Mouse (Mus musculus) Patski (cell line): ENCODE measurements at regions not wholly inside any gene's neighbourhood (a gene's known extent, or its start where the extent isn't known, plus 50 kb on each side); places are given as distances from the start of the nearest gene placed in this dataset.

Experiments
- ATAC-seq: fragments of 100-300 bp; one replicate; pipeline ENCODE4 v1.8.0; 2021
- CTCF ChIA-PET: fragments of 350-600 bp; sonication (Branson Sonifier 250); formaldehyde crosslinking; loops from one replicate; lab custom pipeline; 2022; ENCODE audit warnings: inconsistent platforms; lab: Charles Lee
- POLR2A ChIA-PET: fragments of 350-600 bp; sonication (Branson Sonifier 250); formaldehyde crosslinking; loops from one replicate; lab custom pipeline; 2022; ENCODE audit warnings: antibody characterized with exemption, inconsistent platforms; lab: Charles Lee
- DNase-seq: peaks from one replicate; pipeline ENCODE4 v3.0.0-alpha.2; 2011; ENCODE audit warnings: low read depth, low spot score
- H3K27me3 ChIP-seq: fragments of 371-371 bp; one replicate; pipeline ENCODE4 v1.5.1; 2021
- CTCF ChIP-seq: fragments of 100-300 bp; IDR thresholded peaks from one replicate; pipeline ENCODE4 v1.5.1; 2021
- in situ Hi-C: fragments of 300-500 bp; cut with MboI; formaldehyde crosslinking; loops from 3 replicates; pipeline ENCODE4 v1.11.1; 2018; ENCODE audit warnings: low pct_unique_long_range_greater_than_20kb, mixed read lengths

- ATAC-seq (no peak), DNase-seq (no peak)
- in situ Hi-C loops: no loop called here
Observed at GRCm38 (mm10) chr6:52464571-52464970, 151.3 kb downstream of the Evx1 start.

GRCm38 (mm10) chr6:52465834-52466525, 152.7 kb downstream of the Evx1 start:
- ATAC-seq (no peak), DNase-seq (no peak)
- ChIA-PET CTCF (no interaction called here), POLR2A (no interaction called here)
- in situ Hi-C loops: no loop called here
- TF ChIP-seq CTCF: no peak
- H3K27me3 ChIP-seq: no peaks in the 10 kb centered on the region

More at GRCm38 (mm10) chr6:52464571-52464970, 151.3 kb downstream of the Evx1 start:
- no peak for TF ChIP-seq CTCF
- ChIA-PET POLR2A (interaction anchor here (0.6 kb wide), 1 partner anchor 736 kb away, joined by 3 read pairs; no protein-coding TSS in a partner anchor), CTCF (no interaction called here)
- H3K27me3 ChIP-seq: no peaks in the 10 kb centered on the region

DNA sequence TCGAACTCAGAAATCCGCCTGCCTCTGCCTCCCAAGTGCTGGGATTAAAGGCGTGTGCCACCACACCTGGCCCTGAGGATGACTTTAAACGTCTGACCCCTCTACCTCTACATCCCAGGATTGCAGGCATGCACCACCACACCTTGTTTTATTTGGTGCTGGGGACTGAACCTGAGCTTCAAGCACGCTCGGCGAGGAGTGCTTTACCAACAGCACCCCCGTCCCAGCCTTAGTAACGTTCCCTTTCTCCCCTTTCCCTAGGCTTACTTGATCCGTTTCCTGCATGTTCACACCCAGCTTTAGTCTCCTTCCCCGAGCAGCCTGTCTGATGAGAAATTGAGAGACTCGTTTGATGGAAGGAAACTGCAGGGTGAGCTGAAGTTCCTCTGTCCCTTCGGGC, 157.5 kb downstream of the Evx1 start:
- DNase-seq (no peak), ATAC-seq (no peak)
- no peaks in the 10 kb centered on the region for H3K27me3 ChIP-seq
- CTCF ChIA-PET: interaction anchor here (0.9 kb wide), 1 partner anchor 14 kb away, joined by 3 read pairs; no protein-coding TSS in a partner anchor
- in situ Hi-C loops: no loop called here
- POLR2A ChIA-PET: interaction anchor here (0.6 to 0.7 kb wide), 2 partner anchors 75 to 117 kb away, joined by 3 read pairs; no protein-coding TSS in a partner anchor
- TF ChIP-seq CTCF: no peak

DNA sequence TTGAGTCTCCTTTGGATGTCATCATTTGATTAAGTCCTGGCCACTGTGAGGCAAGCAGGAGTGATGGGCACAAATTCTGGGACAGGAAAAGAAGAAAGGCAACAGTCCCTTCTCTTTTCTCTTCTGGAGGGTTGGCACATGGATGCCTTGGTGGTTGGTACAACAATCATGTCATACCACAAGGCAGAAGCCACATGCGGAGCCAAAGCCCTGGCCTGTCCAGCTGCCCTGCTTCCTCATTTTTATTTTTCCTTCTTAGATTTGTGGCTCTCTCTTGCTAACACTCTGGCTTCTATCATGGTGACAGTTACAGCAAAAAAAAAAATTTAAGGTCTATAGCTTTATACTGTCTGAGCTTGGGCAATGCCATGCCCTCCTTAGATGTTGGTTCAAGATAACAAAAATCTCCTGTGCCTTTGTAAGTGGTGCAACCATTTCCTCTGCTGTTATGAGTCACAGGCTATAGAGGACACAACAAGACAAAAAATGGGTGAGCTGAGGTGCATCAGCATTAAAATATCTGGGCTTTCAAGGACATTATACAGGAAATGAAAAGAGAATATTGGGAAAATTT, 158.2 kb downstream of the Evx1 start:
- ATAC-seq (no peak), DNase-seq (no peak)
- TF ChIP-seq CTCF: no peak
- CTCF ChIA-PET: interaction anchor here (1.4 kb wide), 1 partner anchor 15 kb away, joined by 4 read pairs; no protein-coding TSS in a partner anchor
- H3K27me3 ChIP-seq: no peaks in the 10 kb centered on the region
- POLR2A ChIA-PET: interaction anchor here (0.6 to 0.7 kb wide), 2 partner anchors 76 to 118 kb away, joined by 3 read pairs; no protein-coding TSS in a partner anchor
- in situ Hi-C loops: no loop called here

GRCm38 (mm10) chr6:52472008-52472407, 158.7 kb downstream of the Evx1 start:
- CTCF ChIA-PET: interaction anchor here (1.4 kb wide), 1 partner anchor 15 kb away, joined by 4 read pairs; no protein-coding TSS in a partner anchor
- no peak for DNase-seq
- in situ Hi-C loops: no loop called here
- POLR2A ChIA-PET: interaction anchor here (0.7 kb wide), 1 partner anchor 119 kb away, joined by 4 read pairs; no protein-coding TSS in a partner anchor
- H3K27me3 ChIP-seq: no peaks in the 10 kb centered on the region
- ATAC-seq: no peak
- TF ChIP-seq CTCF: no peak

DNA sequence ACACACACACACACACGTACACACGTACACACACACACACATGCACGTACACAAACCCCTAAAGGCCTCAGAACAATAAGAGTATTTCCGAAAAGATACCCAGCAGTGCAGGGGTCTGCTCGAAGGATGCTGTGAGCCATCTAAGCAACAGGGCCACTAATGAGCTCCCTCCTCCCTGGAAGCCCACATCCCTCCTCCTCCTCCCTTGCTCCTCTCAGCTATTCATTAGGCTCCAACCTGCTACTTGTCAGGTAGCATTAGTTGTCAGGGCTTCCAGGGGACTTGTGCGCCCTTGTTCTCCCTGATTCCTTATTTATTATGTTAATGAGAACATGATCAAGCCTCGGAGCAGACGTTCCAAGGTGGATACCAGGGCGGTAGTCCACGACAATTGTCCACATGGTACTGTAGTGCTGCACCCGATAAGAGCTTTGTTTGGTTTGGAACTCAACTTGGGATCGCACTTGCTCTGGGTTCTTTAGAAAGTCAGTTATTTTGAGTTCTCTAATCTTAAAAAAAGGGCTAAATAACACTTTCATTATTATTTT, 159.8 kb downstream of the Evx1 start:
- DNase-seq (no peak), ATAC-seq (no peak)
- ChIA-PET POLR2A (interaction anchor here (0.6 to 0.7 kb wide), 2 partner anchors 19 to 118 kb away, joined by 3 to 4 read pairs; no protein-coding TSS in a partner anchor), CTCF (interaction anchor here (1.6 kb wide), 1 partner anchor 40 kb away, joined by 4 read pairs; no protein-coding TSS in a partner anchor)
- H3K27me3 ChIP-seq: no peaks in the 10 kb centered on the region
- in situ Hi-C loops: no loop called here
- no peak for TF ChIP-seq CTCF

DNA sequence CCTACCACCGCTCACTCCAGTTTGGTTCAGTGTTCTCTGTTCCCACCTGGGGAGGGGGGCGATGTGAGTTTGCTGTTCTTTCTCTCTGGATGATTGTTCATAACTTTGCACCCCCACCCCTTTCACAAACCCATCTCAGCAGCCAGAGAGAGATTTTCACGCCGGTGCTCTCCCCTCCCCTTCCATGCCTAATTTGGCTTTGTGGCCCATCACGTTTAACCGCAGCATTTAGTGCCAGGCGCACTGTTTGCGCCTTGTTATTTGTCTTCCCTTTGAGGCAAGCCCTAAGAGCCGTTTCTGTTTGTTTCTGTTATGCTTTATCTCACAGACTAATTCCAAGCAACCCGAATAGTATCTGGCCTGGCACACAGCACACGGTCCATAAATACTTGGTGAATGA, 160.6 kb downstream of the Evx1 start:
- no peak for TF ChIP-seq CTCF
- H3K27me3 ChIP-seq: no peaks in the 10 kb centered on the region
- in situ Hi-C loops: no loop called here
- DNase-seq: peak; percentile 49
- ATAC-seq: peak; percentile 44
- CTCF ChIA-PET: interaction anchor here (1.6 kb wide), 1 partner anchor 40 kb away, joined by 4 read pairs; no protein-coding TSS in a partner anchor
- POLR2A ChIA-PET: no interaction called here

GRCm38 (mm10) chr6:52475676-52476075, 162.4 kb downstream of the Evx1 start:
- no peak for ATAC-seq
- no peaks in the 10 kb centered on the region for H3K27me3 ChIP-seq
- in situ Hi-C loops: no loop called here
- POLR2A ChIA-PET: interaction anchor here (0.7 kb wide), 1 partner anchor 91 kb away, joined by 4 read pairs; no protein-coding TSS in a partner anchor
- no peak for TF ChIP-seq CTCF
- no peak for DNase-seq
- CTCF ChIA-PET: no interaction called here

DNA sequence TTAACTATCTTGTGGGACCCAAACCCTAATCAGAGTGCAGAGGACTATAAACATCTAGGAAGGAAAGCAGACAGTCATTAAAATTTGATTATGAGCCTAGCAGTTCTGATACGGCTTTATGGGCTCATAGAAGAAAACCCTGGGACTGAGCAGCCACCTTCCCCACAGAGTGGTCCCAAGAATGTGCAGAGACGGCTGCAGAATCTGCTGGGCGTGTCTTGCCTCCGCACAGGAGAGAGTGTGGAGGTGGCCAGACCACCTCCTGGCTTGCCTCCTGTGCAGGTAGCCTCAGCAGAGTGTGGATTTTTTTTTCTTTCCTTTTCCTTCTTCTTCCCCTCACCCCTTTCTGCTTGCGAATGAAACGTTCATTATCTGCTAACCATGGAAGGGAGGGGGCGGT, 163.3 kb downstream of the Hibadh start:
- ATAC-seq: no peak
- in situ Hi-C loops: no loop called here
- ChIA-PET CTCF (no interaction called here), POLR2A (no interaction called here)
- no peaks in the 10 kb centered on the region for H3K27me3 ChIP-seq
- TF ChIP-seq CTCF: no peak
- DNase-seq: no peak

GRCm38 (mm10) chr6:52477380-52477779, 162.8 kb downstream of the Hibadh start:
- in situ Hi-C loops: no loop called here
- no peak for DNase-seq
- POLR2A ChIA-PET: no interaction called here
- CTCF ChIA-PET: no interaction called here
- H3K27me3 ChIP-seq: no peaks in the 10 kb centered on the region
- no peak for TF ChIP-seq CTCF
- no peak for ATAC-seq
